Mouse (Mus musculus): Measurements from ENCODE around the gene Mrto4. TPM values are rescaled to one million over a fixed set of nuclear protein-coding genes. Genes with fewer than 3 reads are reported as not detected.
A peak's percentile ranks its signal among the peaks of the same experiment; 100 is the strongest.

The Mrto4 gene
- polyA plus RNA-seq, 1 experiment from 2014 or later: 139 TPM

DNA sequence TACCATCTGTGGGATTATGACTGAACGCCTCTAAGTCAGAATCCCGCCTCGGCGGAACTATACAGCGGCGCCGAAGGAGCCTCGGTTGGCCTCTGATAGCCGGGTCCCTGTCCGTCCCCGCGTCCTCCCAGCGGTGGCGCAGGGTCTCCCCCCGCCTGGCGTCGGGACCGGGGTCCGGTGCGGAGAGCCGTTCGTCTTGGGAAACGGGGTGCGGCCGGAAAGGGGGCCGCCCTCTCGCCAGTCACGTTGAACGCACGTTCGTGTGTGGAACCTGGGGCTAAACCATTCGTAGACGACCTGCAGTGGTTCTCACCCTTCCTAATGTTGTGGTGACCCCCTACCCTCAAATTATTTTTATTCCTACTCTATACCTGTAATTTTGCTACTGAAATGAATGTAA lies 14.2 kb downstream of the Mrto4 start:
- Histone ChIP-seq H3K27me3 (peaks cover 27% of the 10 kb centered on the region), H3K4me2 (no peak overlapping the region), H3K4me3 (replicated peaks) (no peak overlapping the region), H3K9me3 (no peaks in the 10 kb centered on the region), H3K9ac (replicated peaks) (no peak overlapping the region), H3K27ac (no peak overlapping the region), H3K36me3 (no peaks in the 10 kb centered on the region), H3K4me1 (replicated peaks) (no peaks in the 10 kb centered on the region)
- WGBS: 53% methylated on average over 33 of the region's 33 CpGs
- ATAC-seq (ENCODE audit: insufficient number of reproducible peaks, insufficient read depth, low FRiP score, low TSS enrichment, low read depth): no peak

DNA sequence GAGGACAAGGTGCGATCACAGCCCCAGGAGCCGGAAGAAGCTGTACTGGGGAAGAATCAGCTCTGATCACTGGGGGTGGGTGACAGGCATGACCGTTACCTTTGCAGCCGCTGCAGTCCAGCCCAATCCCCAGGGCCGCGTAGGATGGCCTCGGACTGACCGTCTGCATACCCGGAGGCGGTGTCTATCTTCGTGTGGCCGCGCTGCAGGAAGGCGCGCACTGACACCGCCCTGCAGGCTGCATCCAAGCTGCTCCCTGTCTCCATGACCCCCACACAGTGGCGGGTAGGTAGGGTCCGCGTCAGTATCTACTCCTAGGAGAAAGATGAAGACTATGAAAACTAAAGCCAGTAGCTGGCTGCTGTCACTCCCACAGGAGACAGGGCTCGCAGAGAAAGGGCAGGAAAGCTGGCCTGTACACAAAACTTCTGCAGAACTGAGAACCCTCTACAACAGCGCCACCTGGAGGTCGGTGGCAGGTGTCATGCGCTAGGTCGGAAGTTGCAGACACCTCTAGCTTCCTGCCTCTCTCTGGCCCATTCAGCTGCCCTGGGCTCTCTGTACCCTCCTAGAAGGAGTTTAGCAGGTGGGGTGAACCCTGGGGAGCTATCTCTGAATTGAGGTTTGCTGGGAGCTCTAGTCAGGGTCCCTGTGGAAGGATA lies 15.4 kb downstream of the Mrto4 start:
- 22% methylated on average over 24 of the region's 24 CpGs for WGBS
- no peaks in the 10 kb centered on the region for H3K36me3 ChIP-seq
- H3K27ac ChIP-seq: no peak overlapping the region
- H3K4me2 ChIP-seq: peak overlapping the region; percentile 47
- H3K9ac ChIP-seq (replicated peaks): 0 out of 2 replicates have a peak overlapping the region, but pooled peaks have one; percentile 37
- H3K4me3 ChIP-seq (replicated peaks): peak overlapping the region; percentile 22
- no peaks in the 10 kb centered on the region for H3K4me1 ChIP-seq (replicated peaks)
- H3K9me3 ChIP-seq: no peaks in the 10 kb centered on the region
- no peak for ATAC-seq (ENCODE audit: insufficient number of reproducible peaks, insufficient read depth, low FRiP score, low TSS enrichment, low read depth)
- H3K27me3 ChIP-seq: peaks cover 29% of the 10 kb centered on the region

DNA sequence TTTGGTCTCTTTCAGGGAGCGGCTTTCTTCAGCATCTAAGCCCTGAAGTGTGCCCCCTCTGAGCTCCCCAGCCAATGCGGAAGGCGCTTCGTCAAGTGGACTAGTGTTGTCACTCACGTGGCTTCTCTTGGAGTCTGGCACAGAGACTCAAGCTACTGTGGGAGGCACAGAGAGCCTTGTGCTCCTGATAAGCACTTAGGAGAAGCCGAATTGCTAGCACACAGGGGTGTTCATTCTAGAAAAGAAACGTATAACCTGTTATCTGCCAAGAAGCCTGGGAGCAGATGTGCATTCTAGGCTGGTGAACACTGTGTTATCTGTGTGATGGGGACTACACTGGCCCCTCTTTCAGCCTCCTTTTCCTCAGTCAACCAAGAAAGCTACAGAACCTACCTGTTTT lies 16.9 kb downstream of the Mrto4 start:
- Histone ChIP-seq H3K27ac (no peak overlapping the region), H3K9me3 (no peaks in the 10 kb centered on the region), H3K9ac (replicated peaks) (no peak overlapping the region), H3K27me3 (peaks cover 29% of the 10 kb centered on the region), H3K4me2 (no peak overlapping the region), H3K4me3 (replicated peaks) (no peak overlapping the region), H3K36me3 (no peaks in the 10 kb centered on the region), H3K4me1 (replicated peaks) (no peaks in the 10 kb centered on the region)
- 62% methylated on average over 7 of the region's 7 CpGs for WGBS
- no peak for ATAC-seq (ENCODE audit: insufficient number of reproducible peaks, insufficient read depth, low FRiP score, low TSS enrichment, low read depth)

DNA sequence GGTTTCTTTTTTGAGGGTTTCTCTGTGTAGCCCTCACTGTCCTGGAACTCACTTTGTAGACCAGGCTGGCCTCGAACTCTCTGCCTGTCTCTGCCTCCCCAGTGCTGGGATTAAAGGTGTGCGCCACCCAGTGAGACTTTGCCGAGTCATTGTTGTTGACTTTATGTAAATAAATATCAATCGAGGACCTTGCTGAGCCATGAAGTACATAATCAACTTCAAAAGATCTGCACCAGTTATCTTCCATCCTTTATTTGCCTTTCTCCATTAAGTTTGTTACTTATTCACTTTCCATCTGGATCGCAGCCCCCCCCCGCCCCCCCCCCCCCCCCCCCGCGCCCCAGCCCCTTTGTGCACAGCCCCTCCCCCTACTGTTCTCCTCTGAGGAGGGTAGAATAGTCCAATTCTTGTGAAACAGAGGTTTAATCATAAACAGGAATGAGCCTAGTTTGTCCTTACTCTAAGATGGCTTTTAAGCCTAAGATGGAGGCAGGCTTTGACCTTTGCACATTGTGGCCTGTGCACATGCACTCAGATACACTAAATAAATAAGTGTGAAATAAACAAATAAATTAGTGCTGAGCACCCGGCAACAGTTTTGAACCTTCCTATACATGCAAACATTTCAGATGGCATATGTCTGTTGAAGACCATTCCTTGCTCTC lies 17.6 kb downstream of the Mrto4 start:
- H3K4me2 ChIP-seq: no peak overlapping the region
- no peak for ATAC-seq (ENCODE audit: insufficient number of reproducible peaks, insufficient read depth, low FRiP score, low TSS enrichment, low read depth)
- no peaks in the 10 kb centered on the region for H3K4me1 ChIP-seq (replicated peaks)
- H3K36me3 ChIP-seq: no peaks in the 10 kb centered on the region
- H3K27ac ChIP-seq: no peak overlapping the region
- H3K9me3 ChIP-seq: no peaks in the 10 kb centered on the region
- H3K9ac ChIP-seq (replicated peaks): no peak overlapping the region
- H3K27me3 ChIP-seq: peaks cover 29% of the 10 kb centered on the region
- 81% methylated on average over 5 of the region's 9 CpGs for WGBS
- H3K4me3 ChIP-seq (replicated peaks): no peak overlapping the region

DNA sequence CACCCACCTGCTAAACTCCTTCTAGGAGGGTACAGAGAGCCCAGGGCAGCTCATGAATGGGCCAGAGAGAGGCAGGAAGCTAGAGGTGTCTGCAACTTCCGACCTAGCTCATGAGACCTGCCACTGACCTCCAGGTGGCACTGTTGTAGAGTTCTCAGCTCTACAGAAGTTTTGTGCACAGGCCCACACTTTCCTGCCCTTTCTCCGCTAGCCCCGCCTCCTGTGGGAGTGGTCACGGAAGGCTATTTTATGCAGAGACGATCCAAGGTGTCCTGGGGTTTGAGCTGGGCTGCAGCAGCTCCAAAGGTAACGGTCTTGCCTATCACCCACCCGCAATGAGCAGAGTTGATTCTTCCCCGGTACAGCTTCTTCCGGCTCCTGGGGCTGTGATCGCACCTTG lies 21.8 kb downstream of the Mrto4 start:
- peaks cover 7% of the 10 kb centered on the region; the same call in 1 of the 2 replicates for H3K27me3 ChIP-seq
- peak overlapping the region; percentile 22 for H3K4me3 ChIP-seq (replicated peaks)
- 11% methylated on average over 10 of the region's 10 CpGs for WGBS
- no peak overlapping the region for H3K27ac ChIP-seq
- no peaks in the 10 kb centered on the region for H3K9me3 ChIP-seq
- no peak overlapping the region for H3K9ac ChIP-seq (replicated peaks)
- H3K4me1 ChIP-seq (replicated peaks): no peaks in the 10 kb centered on the region
- peak overlapping the region; percentile 49 for H3K4me2 ChIP-seq
- H3K36me3 ChIP-seq: no peaks in the 10 kb centered on the region
- peak; percentile 83 for ATAC-seq (ENCODE audit: insufficient number of reproducible peaks, insufficient read depth, low FRiP score, low TSS enrichment, low read depth)

DNA sequence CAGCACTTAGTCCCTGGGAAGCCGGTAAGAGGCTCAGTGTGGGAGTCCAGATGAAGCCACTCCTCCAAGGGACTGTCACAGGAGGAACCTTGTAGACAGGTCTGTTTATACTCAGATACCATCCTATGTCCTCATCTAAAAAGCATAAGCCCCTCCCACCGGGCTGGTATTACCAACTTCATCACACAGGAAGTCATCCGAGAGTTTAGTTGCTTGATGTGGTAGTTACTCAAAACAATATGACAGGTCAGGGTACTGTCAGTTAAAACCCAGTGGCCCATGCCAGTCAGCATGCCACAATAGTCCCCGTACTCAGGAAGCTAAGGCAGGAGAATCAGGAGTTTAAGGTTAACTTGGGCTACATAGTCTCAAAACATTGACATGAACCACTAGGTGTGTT lies 32.6 kb downstream of the Mrto4 start:
- no peak for ATAC-seq (ENCODE audit: insufficient number of reproducible peaks, insufficient read depth, low FRiP score, low TSS enrichment, low read depth)
- peaks cover 51% of the 10 kb centered on the region for H3K36me3 ChIP-seq
- no peaks in the 10 kb centered on the region for H3K9me3 ChIP-seq

DNA sequence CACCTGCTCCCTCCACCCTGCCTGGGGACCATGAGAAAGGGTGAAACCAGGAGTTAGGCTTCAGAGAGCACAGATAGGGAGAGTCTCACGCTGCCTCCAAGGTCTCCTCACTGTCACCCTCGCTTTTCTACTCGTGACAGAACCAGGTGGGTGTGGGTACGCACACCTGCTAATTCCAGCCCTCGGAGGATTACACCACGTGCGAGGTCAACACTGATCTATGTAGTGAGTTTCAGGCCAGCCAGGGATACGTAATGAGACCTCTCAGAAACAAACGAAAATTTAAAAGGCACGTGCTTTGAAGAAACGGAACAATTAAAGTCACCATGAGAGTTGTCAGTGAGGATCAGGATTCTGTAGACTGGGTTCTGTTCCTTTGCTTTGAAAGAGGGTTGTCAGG lies 33.9 kb downstream of the Mrto4 start:
- H3K4me2 ChIP-seq: no peak overlapping the region
- 91% methylated on average over 11 of the region's 11 CpGs for WGBS
- H3K9me3 ChIP-seq: no peaks in the 10 kb centered on the region
- ATAC-seq (ENCODE audit: insufficient number of reproducible peaks, insufficient read depth, low FRiP score, low TSS enrichment, low read depth): no peak
- H3K4me1 ChIP-seq (replicated peaks): no peaks in the 10 kb centered on the region
- peaks cover 62% of the 10 kb centered on the region for H3K36me3 ChIP-seq
- no peaks in the 10 kb centered on the region for H3K27me3 ChIP-seq
- H3K9ac ChIP-seq (replicated peaks): no peak overlapping the region
- H3K4me3 ChIP-seq (replicated peaks): no peak overlapping the region
- H3K27ac ChIP-seq: no peak overlapping the region

More for the DNA sequence above, 32.6 kb downstream of the Mrto4 start:
- H3K27ac ChIP-seq: no peak overlapping the region
- H3K4me2 ChIP-seq: no peak overlapping the region
- 97% methylated on average over 4 of the region's 4 CpGs for WGBS
- H3K4me1 ChIP-seq (replicated peaks): no peaks in the 10 kb centered on the region
- no peaks in the 10 kb centered on the region for H3K27me3 ChIP-seq
- H3K4me3 ChIP-seq (replicated peaks): no peak overlapping the region
- H3K9ac ChIP-seq (replicated peaks): no peak overlapping the region

DNA sequence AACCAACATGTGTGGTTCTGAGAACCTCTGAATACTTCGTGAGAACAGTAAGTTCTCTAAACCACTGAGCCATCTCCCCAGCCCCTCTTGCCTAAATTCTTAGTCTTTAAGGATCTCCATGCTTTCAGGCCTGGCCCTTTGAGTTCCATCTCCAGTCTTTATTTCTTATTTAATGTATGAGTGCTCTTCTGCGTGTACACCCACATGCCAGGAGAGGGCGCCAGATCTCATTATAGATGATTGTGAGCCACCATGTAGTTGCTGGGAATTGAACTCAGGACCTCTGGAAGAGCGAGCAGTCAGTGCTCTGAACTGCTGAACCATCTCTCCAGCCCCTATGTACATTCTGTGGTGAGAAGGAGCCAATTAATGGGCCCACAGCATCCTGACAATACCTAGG lies 39.7 kb downstream of the Mrto4 start:
- H3K4me1 ChIP-seq (replicated peaks): peaks cover 20% of the 10 kb centered on the region
- ATAC-seq (ENCODE audit: insufficient number of reproducible peaks, insufficient read depth, low FRiP score, low TSS enrichment, low read depth): no peak
- no peak overlapping the region for H3K4me2 ChIP-seq
- H3K27me3 ChIP-seq: no peaks in the 10 kb centered on the region
- no peaks in the 10 kb centered on the region for H3K9me3 ChIP-seq
- H3K27ac ChIP-seq: no peak overlapping the region
- 0 out of 2 replicates have a peak overlapping the region, but pooled peaks have one; percentile 93 for H3K4me3 ChIP-seq (replicated peaks)
- H3K36me3 ChIP-seq: peaks cover 38% of the 10 kb centered on the region
- H3K9ac ChIP-seq (replicated peaks): no peak overlapping the region
- WGBS: 63% methylated on average over 4 of the region's 4 CpGs

DNA sequence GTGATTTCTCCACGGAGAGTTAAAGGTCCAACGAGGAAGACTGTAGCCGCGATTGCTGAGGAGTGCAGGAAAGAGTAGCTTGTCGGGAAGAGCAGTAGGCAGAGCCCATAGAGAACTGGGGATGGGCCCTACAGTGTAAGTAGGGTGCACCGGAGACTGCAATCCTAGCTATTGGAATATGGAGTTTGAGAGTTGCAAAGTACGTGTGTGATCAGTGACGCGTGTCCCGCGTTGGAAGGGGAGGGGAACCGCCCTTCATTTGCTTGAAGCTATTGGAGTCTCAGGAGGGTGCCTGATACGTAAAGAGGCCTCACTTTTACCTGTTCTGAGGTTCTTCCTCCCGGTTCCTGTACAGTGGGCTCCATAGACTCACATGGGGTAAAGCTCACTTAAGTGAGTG lies 40.7 kb downstream of the Mrto4 start:
- peaks cover 20% of the 10 kb centered on the region for H3K4me1 ChIP-seq (replicated peaks)
- H3K4me2 ChIP-seq: peak overlapping the region; percentile 96
- H3K36me3 ChIP-seq: peaks cover 32% of the 10 kb centered on the region
- WGBS: 21% methylated on average over 14 of the region's 14 CpGs
- H3K9ac ChIP-seq (replicated peaks): peak overlapping the region; percentile 97
- peak overlapping the region; percentile 93 for H3K4me3 ChIP-seq (replicated peaks)
- no peak overlapping the region for H3K27ac ChIP-seq
- no peak for ATAC-seq (ENCODE audit: insufficient number of reproducible peaks, insufficient read depth, low FRiP score, low TSS enrichment, low read depth)
- H3K9me3 ChIP-seq: no peaks in the 10 kb centered on the region
- no peaks in the 10 kb centered on the region for H3K27me3 ChIP-seq

DNA sequence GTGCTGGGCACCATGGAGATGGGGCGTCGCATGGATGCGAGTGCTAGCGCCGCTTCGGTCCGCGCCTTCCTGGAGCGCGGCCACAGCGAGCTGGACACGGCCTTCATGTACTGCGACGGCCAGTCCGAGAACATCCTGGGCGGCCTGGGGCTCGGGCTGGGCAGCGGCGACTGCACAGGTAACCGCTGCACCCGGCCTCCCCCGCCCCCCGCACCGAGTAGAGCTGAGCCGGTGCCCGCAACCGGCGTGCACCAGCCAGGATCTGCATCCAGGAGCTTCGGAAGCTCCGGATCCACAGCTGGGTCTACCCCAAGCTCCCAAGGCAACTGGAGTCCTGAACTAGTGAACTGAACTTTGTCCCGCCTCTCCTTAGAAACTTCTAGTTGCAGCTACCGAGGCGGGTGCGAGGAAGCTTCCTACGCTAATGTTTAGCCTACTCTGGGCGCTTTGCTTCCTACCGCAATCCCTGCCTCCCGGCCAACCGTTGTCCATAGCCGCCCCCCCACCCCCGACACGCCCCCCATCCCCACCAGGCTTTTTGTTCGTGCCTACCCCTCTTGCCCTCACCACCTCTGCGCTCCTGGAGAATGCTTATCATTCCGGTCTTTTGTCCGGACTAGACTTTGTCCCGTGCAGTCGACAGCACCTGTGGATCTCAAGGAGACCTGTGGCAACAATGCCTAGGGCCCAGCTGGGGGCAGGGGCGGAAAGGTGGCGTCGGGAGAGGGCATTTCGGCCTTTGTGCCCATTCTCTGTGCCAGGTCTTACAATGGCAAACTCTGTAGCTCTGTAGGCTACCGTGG lies 41.3 kb downstream of the Mrto4 start:
- Histone ChIP-seq H3K9ac (replicated peaks) (peak overlapping the region; percentile 97), H3K27me3 (no peaks in the 10 kb centered on the region), H3K27ac (peak overlapping the region; percentile 85), H3K4me1 (replicated peaks) (peaks cover 20% of the 10 kb centered on the region), H3K4me2 (peak overlapping the region; percentile 96), H3K9me3 (no peaks in the 10 kb centered on the region), H3K4me3 (replicated peaks) (peak overlapping the region; percentile 93), H3K36me3 (peaks cover 34% of the 10 kb centered on the region)
- under 1% methylated on average over 53 of the region's 53 CpGs for WGBS
- ATAC-seq (ENCODE audit: insufficient number of reproducible peaks, insufficient read depth, low FRiP score, low TSS enrichment, low read depth): peak; percentile 71

DNA sequence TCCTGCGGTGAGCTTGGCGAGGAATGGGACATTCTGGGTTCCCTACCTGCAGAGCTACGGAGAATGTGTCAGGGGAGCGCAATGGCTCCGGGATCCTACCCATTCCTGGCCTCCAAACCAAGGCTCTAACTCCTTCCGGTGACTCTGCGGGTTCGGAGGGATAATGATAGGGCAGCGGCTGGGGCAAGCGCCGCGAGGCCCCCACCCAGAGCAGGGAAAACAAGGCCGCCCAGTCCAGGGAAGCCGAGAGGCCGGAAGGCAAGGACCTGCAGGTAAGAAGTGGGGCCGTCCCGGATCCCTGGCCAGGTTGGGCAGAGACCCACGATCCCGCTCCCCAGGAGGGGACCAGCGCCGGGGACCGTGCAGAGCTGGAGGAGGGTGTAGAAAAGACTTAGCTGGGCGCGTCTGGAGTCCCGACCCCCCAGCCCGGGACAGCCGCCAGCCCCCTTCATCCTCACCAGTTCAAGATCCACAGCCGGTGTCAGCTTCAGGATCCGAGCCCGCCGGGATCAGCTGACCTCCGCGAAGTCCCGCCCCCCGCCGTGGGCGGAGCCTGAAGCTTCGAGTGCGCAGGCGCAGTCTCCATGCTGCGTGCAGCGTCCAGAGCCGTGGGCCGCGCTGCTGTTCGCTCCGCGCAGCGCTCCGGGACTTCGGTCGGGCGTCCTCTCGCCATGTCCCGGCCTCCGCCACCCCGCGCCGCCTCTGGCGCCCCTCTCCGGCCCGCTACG lies 42.0 kb downstream of the Mrto4 start, which contains the start of the genes Pqlc2 and Akr7a5:
Pqlc2 (minus strand) TSS at position 538 of the 728 bp plus-strand sequence.
Akr7a5 (plus strand) TSS at position 574 of the 728 bp plus-strand sequence.
- peak within 1 kb of the TSS; percentile 97 for H3K9ac ChIP-seq (replicated peaks)
- H3K36me3 ChIP-seq: peaks cover 34% of the 10 kb centered on the region
- H3K4me2 ChIP-seq: peak within 1 kb of the TSS; percentile 96
- H3K27me3 ChIP-seq: no peaks in the 10 kb centered on the region
- under 1% methylated on average over 63 of the region's 63 CpGs for WGBS
- peak within 1 kb of the TSS; percentile 93 for H3K4me3 ChIP-seq (replicated peaks)
- peak within 1 kb of the TSS; percentile 85 for H3K27ac ChIP-seq
- peaks cover 20% of the 10 kb centered on the region for H3K4me1 ChIP-seq (replicated peaks)
- no peaks in the 10 kb centered on the region for H3K9me3 ChIP-seq
- peak; percentile 77 for ATAC-seq (ENCODE audit: insufficient number of reproducible peaks, insufficient read depth, low FRiP score, low TSS enrichment, low read depth)

All from limb, embryonic 12.5 days (tissue).